Mouse (Mus musculus): ENCODE measurements at regions not wholly inside any gene's neighbourhood (a gene's known extent, or its start where the extent isn't known, plus 50 kb on each side); places are given as distances from the start of the nearest gene placed in this dataset.

- TF ChIP-seq CTCF (IDR thresholded peaks at IDR 0.05) (no peak), EP300 (IDR thresholded peaks at IDR 0.05) (no peak)
These were observed 248.0 kb upstream of the C9orf72 start for GRCm38 (mm10) chr4:35474020-35474419.

All from lung, postnatal 0 days (tissue).